Mouse (Mus musculus) T-helper 2 cell (primary cell): ENCODE measurements at regions not wholly inside any gene's neighbourhood (a gene's known extent, or its start where the extent isn't known, plus 50 kb on each side); places are given as distances from the start of the nearest gene placed in this dataset.

ENCODE experiments used
- in situ Hi-C: fragments of 300-600 bp; cut with MboI, MseI; formaldehyde crosslinking; loops from one replicate; pipeline ENCODE4 v1.15.1; 2025; ENCODE audit warnings: high pct_unique_total_duplicates

DNA sequence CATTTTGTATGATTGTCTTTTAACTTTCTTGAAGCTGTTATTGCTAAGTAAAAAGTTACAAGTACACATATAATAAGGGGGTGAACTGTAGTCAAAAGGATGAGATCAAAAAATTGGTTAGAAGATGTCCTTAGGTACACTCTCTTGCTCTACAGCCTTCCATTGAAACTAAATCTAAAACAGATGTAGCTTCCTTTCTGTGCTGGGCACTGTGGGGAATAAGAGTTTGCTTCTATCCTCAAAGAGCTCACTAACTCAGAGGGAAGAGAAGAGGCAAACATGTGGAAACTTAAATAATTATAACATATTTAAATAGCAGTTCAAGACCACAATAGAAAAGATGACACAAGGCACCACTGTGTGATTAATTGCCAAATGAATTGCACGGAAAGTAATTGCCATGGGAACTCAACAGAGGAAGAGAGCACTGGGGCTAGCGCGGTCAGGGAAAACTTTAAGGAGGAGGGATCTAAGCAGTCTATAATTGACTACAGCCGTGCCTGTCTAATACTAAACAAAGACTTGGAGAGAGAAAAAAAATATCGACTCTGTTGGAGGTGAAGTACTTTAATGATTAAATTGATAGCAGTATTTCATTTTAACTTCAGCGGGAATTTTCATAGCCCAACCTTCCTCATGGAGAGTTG lies 57.9 kb upstream of the Ammecr1 start:
- in situ Hi-C loops, result no loop called here

DNA sequence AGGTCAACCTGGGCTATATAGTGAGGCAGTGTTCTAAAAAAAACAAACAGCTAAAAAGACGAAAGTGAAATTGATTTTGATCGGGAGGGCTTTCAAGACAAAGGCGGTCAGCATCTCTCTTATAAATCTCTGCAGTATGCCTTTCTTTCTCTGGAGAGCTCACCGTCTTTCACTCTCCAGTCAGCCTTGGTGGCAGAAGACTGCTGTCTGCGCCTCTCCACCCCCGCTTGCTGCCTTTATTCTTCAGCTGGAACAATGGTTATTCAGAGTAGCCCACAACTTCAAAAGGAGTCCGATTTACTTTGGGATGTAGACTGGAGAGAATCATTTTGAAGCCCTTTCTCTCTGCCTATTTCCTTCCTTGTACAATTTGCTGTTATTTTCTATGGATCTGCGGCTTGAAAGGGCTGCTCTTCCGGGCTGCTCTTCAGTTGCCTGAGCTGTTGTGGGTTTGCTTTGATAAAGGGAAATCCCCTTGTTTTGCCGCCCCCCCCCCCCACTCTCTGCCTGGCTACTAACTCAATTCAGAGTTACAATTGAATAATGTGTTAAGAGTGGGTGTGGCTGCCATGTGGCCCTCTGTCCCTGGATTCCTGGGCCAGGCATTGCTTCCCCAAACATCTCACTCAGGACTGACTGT lies 64.0 kb upstream of the Ammecr1 start:
- in situ Hi-C loops, result loop anchor here (25.0 kb wide), 1 partner anchor 468 kb away; no protein-coding TSS in a partner anchor

DNA sequence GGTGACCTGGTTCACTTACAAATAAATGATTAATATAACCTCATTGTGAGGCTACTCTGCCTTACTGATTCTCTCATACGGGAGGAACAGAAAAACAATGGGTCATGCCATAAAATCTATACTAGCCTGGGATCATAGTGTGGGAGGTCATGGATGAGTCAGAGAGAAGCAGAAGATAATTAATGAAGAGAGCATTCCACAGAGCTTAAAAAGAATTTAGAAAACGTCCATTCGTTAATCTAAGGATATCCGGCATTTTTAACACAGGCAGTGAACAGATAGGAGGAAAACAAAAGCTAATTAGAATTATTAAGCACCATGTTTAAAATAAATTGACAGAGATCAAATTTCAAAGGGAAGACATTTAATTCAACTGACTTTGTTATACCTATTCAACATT lies 59.5 kb upstream of the Rtl9 start:
- in situ Hi-C loops, result loop anchor here (25.0 kb wide), 1 partner anchor 478 kb away; no protein-coding TSS in a partner anchor

DNA sequence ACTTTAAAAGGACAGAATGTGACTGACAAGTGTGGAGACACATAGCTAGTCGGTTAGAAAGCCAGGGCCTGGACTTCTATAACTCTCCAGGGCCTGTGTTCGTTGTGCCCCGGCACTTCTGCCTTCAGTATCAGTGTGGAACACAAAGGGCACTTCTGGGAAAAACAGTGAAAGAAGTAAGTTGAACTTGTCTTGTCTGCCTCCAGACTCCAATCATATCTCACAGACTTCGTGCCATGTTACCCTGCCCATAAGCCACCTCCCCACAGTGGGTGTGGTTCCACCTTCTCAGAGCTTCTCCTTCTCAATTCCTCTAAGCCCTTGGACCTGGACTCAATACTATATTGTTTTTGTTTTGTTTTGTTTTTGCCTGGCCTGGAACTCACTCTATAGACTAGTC lies 55.1 kb upstream of the Rtl9 start:
- in situ Hi-C loops, result loop anchor here (25.0 kb wide), 1 partner anchor 482 kb away; no protein-coding TSS in a partner anchor

DNA sequence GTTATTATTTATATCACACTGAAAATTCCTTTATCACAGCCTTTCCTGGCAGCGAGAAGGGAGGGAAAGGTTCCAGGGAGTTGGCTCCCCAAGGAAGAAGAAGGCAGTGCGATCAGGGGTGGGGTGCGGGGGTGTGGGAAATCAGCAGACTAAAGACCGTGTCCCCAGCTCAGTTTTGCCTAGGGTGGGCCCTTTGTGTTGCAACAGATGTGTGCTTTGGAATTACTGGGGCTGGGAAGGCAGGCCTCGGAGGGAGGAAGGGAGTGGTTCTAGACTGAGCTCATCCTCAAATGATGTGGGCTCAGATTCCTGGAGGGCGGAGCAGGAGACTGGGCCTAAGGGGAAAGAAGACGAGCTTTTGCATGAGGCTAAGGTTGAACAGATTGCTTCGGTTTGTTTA lies 53.1 kb upstream of the Rtl9 start:
- in situ Hi-C loops, result loop anchor here (25.0 kb wide), 1 partner anchor 484 kb away; no protein-coding TSS in a partner anchor
